Mouse (Mus musculus) neural tube, embryonic 11.5 days (tissue): Measurements from ENCODE around the gene Notch2. TPM values are rescaled to one million over a fixed set of nuclear protein-coding genes. Genes with fewer than 3 reads are reported as not detected.

Experiments used
- ATAC-seq: fragments of 200-750 bp; cut with Nextera tagmentation; 2 replicates; pipeline ENCODE4 v1.8.0; 2017; ENCODE audit warnings: moderate number of reproducible peaks, mild to moderate bottlenecking, moderate TSS enrichment, moderate library complexity; ENCODE audit not compliant: insufficient read depth, low FRiP score, low TSS enrichment
- DNase-seq: peaks from one replicate; pipeline ENCODE4 v3.0.0-alpha.2; 2015; ENCODE audit warnings: low spot score
- H3K27ac ChIP-seq: fragments of 300-500 bp; sonication (generic); 2 replicates; pipeline ENCODE4 v1.5.1; 2014; ENCODE audit warnings: low read depth, mild to moderate bottlenecking, low read length
- H3K27me3 ChIP-seq: fragments of 300-500 bp; sonication (generic); 2 replicates; pipeline ENCODE4 v1.6.1; 2014; ENCODE audit warnings: mild to moderate bottlenecking, low read length, mixed read lengths; ENCODE audit not compliant: control insufficient read depth, insufficient read depth
- H3K36me3 ChIP-seq: fragments of 300-500 bp; sonication (generic); 2 replicates; pipeline ENCODE4 v1.6.1; 2014; ENCODE audit warnings: mild to moderate bottlenecking, low read length, moderate library complexity, mixed read lengths; ENCODE audit not compliant: control insufficient read depth, insufficient read depth
- H3K4me1 ChIP-seq: fragments of 300-500 bp; sonication (generic); 2 replicates; pipeline ENCODE4 v1.6.1; 2014; ENCODE audit warnings: low read length, mixed read lengths; ENCODE audit not compliant: control insufficient read depth, insufficient read depth
- H3K4me2 ChIP-seq: fragments of 300-500 bp; sonication (generic); 2 replicates; pipeline ENCODE4 v1.6.1; 2014; ENCODE audit warnings: low read depth, mild to moderate bottlenecking, moderate library complexity
- H3K4me3 ChIP-seq: fragments of 300-500 bp; sonication (generic); 2 replicates; pipeline ENCODE4 v1.5.1; 2014; ENCODE audit warnings: low read depth, low read length
- H3K9ac ChIP-seq: fragments of 300-500 bp; sonication (generic); 2 replicates; pipeline ENCODE4 v1.6.1; 2014; ENCODE audit warnings: mild to moderate bottlenecking, low read length
- H3K9me3 ChIP-seq: fragments of 300-500 bp; sonication (generic); 2 replicates; pipeline ENCODE4 v1.6.1; 2016; ENCODE audit warnings: low read length; ENCODE audit not compliant: control insufficient read depth
- WGBS: fragments of 180-500 bp; shearing (Covaris S2); extraction: QIAGEN DNeasy Blood & Tissue Kit; methylation state at CpG from one replicate; pipeline ENCODE4 v1.1.7; 2014; 5-methylcytosine and 5-hydroxymethylcytosine counted together
- polyA plus RNA-seq: library from polyadenylated mRNA; unstranded; fragments of >200 nt; fragmentation: Nextera tagmentation; extraction: Ambion mirVana; gene quantifications from 2 replicates; pipeline ENCODE4 v1.2.1, GENCODE M21; 2014

Gene Notch2
- polyA plus RNA-seq, 1 experiment from 2014 or later, result 24.6 TPM

DNA sequence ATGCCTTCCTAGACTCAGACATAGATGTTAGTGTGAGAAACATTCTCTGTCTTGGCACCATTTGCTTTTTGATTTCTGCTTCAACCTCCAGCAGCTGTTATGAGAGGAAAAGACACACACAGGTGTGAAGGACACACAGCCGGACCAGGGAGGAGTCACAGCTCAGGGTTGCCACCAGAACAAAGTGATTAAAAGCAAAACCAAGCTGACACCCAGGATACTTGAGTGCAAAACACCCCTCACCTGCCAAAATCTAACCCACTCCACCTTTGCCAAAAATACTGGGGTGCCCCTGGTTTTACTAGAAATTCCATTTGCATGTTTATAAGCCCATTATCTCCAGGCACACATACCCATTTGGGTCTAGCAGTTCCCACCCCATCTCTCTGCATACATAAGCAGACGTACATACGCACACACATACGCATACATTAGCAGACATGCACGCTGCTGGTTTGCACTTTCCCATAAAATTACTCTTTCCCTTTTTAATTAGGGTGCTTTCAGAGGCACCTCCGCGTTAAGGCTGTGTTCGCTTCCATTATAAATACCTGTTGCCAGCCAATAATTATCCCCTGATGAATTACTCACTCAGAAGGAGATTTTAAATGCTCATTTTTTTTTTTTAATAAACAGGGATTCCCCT, 7.2 kb upstream of the Notch2 start:
- no peak overlapping the region for H3K4me2 ChIP-seq

DNA sequence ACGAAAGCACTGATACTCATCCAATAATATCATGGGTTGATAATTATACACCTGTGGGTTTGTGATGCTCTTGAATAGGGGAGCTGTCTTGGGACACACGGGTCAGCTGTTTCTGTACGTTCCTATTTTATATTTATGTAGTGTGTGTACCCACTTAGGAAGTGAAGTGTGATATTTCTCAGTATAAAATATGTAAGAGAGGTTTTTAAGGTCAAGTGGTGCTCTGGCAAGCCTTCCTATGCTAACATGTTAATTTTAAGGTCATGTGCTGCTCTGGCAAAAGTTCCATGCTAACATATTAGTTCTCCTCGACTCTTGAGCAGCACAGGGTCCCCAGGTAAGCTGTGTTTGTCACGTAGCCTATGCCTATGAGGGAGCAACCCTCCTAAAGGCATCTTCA, 6.4 kb upstream of the Notch2 start:
- Histone ChIP-seq H3K4me2 (no peak overlapping the region), H3K36me3 (no peaks in the 10 kb centered on the region), H3K27ac (no peak overlapping the region), H3K9me3 (no peaks in the 10 kb centered on the region), H3K9ac (no peak overlapping the region), H3K4me1 (no peaks in the 10 kb centered on the region), H3K27me3 (no peaks in the 10 kb centered on the region), H3K4me3 (no peak overlapping the region)
- ATAC-seq, result no peak
- no peak for DNase-seq
- 89% methylated on average over 5 of the region's 5 CpGs for WGBS

More for the DNA sequence above, 7.2 kb upstream of the Notch2 start:
- H3K4me1 ChIP-seq, result no peaks in the 10 kb centered on the region
- no peaks in the 10 kb centered on the region for H3K36me3 ChIP-seq
- H3K27ac ChIP-seq, result no peak overlapping the region
- WGBS, result 83% methylated on average over 8 of the region's 8 CpGs
- no peak for ATAC-seq
- no peak for DNase-seq
- H3K4me3 ChIP-seq, result no peak overlapping the region
- no peaks in the 10 kb centered on the region for H3K27me3 ChIP-seq
- H3K9ac ChIP-seq, result no peak overlapping the region
- no peaks in the 10 kb centered on the region for H3K9me3 ChIP-seq

DNA sequence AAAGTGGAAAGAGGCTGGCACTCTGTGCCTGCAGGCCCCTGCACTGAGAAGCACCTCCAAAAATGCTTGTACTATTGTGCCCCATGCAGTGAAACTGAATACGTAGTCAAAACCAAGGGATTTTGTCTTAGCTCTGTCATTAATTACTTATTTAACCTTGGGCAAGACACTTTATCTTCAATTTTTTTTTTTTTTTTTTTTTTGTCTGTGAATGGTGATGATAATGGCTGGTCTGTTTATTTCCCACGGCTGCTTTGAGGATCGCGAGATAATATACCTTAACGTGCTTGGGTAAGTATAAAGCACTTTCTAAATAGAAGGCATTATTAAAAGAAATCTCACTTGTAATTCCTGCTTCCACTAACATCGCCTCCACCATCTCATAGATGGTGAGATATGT, 5.2 kb upstream of the Notch2 start:
- no peak overlapping the region for H3K4me3 ChIP-seq
- H3K9me3 ChIP-seq, result no peaks in the 10 kb centered on the region
- 93% methylated on average over 6 of the region's 6 CpGs for WGBS
- no peaks in the 10 kb centered on the region for H3K27me3 ChIP-seq
- no peak for DNase-seq
- H3K4me1 ChIP-seq, result no peaks in the 10 kb centered on the region
- H3K4me2 ChIP-seq, result no peak overlapping the region
- ATAC-seq, result no peak
- H3K36me3 ChIP-seq, result no peaks in the 10 kb centered on the region
- H3K27ac ChIP-seq, result no peak overlapping the region
- no peak overlapping the region for H3K9ac ChIP-seq

DNA sequence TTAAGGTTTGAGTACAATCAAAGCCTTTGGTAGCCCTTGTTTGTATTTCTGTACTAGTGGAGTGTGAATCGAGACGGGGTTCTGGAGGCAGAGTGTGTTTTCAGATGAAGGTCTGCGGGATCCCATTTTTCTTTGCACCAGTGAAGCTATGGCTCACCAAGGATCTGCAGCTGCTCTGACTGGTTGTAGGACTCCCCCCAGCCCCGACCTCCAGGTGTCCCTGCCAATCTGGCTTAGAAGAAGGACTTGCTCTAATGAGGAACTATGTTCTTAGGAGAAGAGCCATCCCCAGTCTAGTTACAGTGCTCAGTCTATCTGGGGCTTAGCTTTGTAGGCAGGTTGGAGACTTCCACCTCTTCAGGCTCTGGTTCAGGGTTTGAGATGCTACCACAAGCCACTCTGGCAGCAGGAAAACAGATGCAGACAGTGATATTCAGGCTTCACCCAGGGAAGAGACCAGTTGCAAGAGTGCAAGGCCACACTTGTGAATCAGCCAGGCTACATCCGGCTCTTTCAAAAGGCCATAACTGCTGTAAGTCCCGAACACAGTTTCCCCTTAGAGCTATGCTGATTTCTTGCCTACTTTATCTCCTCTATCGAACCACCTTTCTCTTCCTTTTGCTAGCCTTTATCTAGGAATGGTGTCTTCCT, 4.0 kb upstream of the Notch2 start:
- 77% methylated on average over 7 of the region's 7 CpGs for WGBS
- Histone ChIP-seq H3K4me2 (no peak overlapping the region), H3K27me3 (no peaks in the 10 kb centered on the region), H3K36me3 (no peaks in the 10 kb centered on the region), H3K27ac (no peak overlapping the region), H3K4me3 (no peak overlapping the region), H3K9me3 (no peaks in the 10 kb centered on the region), H3K9ac (no peak overlapping the region), H3K4me1 (no peaks in the 10 kb centered on the region)
- DNase-seq, result no peak
- ATAC-seq, result no peak

DNA sequence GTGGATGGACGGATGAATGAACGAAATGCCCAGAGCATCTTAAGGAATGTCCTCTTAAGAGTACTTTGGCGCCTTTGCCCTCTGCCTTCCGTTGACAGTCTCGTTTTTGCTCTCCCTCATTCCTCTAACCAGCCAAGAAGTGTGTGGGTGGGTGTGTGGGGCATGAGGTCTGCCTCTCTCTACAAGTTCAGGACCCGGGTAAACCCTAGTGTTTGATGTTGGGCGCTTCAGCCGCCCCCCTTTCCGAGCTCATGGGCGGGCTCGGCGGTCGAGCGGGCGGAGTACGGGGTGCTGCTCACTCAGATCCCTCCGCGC, 284 bp upstream of the Notch2 start:
- Histone ChIP-seq H3K27me3 (no peaks in the 10 kb centered on the region), H3K9me3 (no peaks in the 10 kb centered on the region), H3K27ac (no peak overlapping the region), H3K4me2 (peak overlapping the region; percentile 82), H3K4me3 (peak overlapping the region; percentile 86), H3K4me1 (no peaks in the 10 kb centered on the region), H3K9ac (peak overlapping the region; percentile 19; the same call in 1 of the 2 replicates), H3K36me3 (no peaks in the 10 kb centered on the region)
- no peak for ATAC-seq
- 3% methylated on average over 18 of the region's 18 CpGs for WGBS
- DNase-seq, result no peak

DNA sequence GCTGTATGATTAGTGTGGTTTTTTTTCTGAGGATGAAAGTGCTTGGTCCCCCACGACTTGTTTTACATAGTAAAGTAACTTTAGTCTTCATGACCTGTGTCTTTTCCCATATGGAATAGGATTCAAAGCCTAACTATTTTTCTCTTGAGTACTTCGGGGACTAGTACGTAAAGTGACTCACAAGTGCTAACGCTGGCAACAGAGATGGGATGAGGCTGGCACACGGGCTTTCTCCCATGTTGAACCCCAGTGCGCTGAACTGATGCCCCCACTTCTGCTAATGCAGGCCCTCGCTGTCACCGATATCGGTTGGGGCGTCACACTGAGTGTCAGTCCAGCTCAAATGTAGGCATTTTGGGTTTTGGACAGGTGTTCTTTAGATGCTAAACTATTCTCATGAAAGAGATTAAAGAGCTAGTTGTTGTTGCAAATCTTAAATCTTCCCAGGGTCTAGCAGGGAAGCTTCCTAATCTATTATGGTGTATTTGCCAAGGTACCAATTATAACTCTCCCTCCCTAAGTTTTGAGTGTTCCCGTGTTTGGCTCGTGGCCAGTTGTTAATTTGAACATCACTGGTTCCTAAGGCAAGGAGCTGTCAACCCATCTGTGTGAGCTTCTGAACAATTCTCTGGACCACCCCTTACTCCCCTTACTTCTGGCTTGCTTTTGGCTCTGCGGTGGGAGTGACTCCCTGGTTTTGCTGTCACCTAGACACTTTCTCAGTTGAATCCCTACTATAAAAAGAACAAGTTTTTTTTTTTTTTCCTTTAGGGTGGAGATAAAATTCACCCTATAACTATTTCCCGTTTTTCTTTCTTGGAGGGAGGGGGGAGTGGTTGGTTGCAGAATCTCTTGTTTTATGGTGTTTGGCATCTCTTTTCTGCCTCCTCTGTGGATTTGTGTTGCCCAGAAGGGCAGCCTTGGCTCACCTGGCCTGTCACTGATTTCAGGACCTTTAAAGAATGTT, 2.2 kb downstream of the Notch2 start:
- H3K4me2 ChIP-seq, result peak overlapping the region; percentile 82; the same call in 1 of the 2 replicates
- H3K4me1 ChIP-seq, result peaks cover 19% of the 10 kb centered on the region
- H3K9me3 ChIP-seq, result no peaks in the 10 kb centered on the region
- H3K4me3 ChIP-seq, result no peak overlapping the region
- H3K27me3 ChIP-seq, result no peaks in the 10 kb centered on the region
- no peak for ATAC-seq
- H3K27ac ChIP-seq, result no peak overlapping the region
- peak; percentile 1 for DNase-seq
- H3K9ac ChIP-seq, result no peak overlapping the region
- WGBS, result 73% methylated on average over 14 of the region's 14 CpGs
- H3K36me3 ChIP-seq, result no peaks in the 10 kb centered on the region

DNA sequence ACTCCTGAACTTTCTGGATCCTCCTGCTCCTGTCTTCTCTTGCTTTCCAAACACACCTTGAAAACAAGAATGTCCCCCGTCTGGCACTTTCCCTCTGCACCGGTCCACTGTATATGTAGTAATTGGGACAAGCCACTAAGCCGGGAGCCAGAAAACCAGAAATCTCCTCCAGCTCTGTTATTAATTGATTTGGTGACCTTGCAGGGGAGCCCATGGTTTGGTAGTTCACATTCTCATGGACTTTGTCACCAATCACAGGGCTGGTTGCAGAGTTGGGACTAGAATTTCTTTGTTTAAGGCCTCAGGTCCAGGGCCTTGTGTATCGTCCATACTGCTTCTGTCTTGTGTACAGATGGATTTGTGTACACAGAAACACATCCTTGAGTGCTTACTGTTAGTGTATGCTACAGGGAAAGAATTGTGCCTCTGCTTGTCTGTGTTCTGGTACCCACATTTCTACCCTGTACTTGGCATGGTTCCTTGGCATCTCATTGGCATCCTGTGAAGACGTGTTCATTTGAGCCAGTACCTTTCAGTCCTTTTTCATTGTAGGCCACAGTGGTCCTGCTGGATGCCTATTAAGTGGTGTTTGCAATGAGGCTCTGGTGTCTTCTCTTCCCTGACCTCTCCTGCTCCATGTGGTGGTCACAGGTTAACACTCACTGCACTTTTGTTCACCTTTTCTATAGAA, 3.7 kb downstream of the Notch2 start:
- Histone ChIP-seq H3K27me3 (no peaks in the 10 kb centered on the region), H3K36me3 (no peaks in the 10 kb centered on the region), H3K4me2 (no peak overlapping the region), H3K27ac (no peak overlapping the region), H3K4me1 (peaks cover 19% of the 10 kb centered on the region), H3K9ac (no peak overlapping the region), H3K9me3 (no peaks in the 10 kb centered on the region), H3K4me3 (no peak overlapping the region)
- DNase-seq (peak; percentile 2), ATAC-seq (no peak)
- WGBS, result 79% methylated on average over 5 of the region's 5 CpGs

DNA sequence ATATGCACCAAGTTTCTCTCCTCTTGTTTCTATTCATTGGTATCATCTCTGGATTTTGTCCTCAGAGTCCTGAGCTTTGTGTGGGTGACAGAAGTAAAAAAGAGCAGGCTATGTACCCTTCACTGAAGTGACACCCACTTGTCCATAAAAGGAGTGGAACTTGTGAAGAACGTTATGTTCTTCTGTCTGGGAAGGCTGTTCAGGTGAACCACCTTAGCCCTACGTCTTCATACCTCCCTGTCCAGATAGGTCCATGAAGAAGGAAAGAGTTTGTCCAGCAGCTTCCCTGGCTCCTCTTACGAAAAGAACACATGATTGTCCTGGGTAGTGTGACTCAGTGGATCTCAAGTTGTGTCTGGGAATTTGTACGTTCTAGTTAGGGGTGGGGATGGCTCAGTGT, 4.9 kb downstream of the Notch2 start:
- peaks cover 19% of the 10 kb centered on the region for H3K4me1 ChIP-seq
- H3K9ac ChIP-seq, result no peak overlapping the region
- no peaks in the 10 kb centered on the region for H3K36me3 ChIP-seq
- DNase-seq (no peak), ATAC-seq (no peak)
- H3K4me2 ChIP-seq, result no peak overlapping the region
- no peak overlapping the region for H3K4me3 ChIP-seq
- no peaks in the 10 kb centered on the region for H3K27me3 ChIP-seq
- no peaks in the 10 kb centered on the region for H3K9me3 ChIP-seq
- 88% methylated on average over 4 of the region's 4 CpGs for WGBS
- H3K27ac ChIP-seq, result no peak overlapping the region
